14 mouse cellular contexts compared by ENCODE assay signal in the genomic region with DNA sequence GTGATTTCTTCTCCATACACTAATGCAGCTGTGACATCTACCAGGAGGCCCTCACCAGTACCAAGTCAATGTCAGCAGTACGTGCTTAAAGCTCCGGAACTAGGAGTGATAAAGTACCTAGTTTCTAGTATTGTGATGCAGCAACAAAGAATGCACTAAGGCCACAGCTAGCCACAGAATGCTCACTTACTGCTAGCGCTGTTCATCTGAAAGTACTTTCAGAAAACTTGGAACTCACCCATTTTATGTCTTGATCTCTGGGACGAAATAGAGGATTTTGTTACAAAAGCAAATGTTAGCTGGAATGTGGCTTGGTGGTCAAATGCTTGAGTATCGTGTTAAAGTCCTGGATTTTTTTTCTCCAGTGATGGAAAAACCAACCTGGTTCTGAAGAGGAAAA.
"Had no signal": no experiment of that assay in that cellular context is flagged by ENCODE, and none has a peak within 500 bp of the region (broad histone marks: within the 10 kb centered on the region; RNA-seq: fewer than 3 reads in every experiment).

No protein-coding gene starts in this region.

- H3K4me1 ChIP-seq: liver, embryonic 12.5 days had no signal

- H3K27ac ChIP-seq: layer of hippocampus, adult 2 months; left cerebral cortex, adult 2 months; liver, embryonic 12.5 days; midbrain, embryonic 10.5 days; midbrain, embryonic 15.5 days; stomach, embryonic 15.5 days had no signal

- H3K36me3 ChIP-seq: liver, embryonic 12.5 days; midbrain, embryonic 10.5 days; midbrain, embryonic 15.5 days; stomach, embryonic 15.5 days had no signal

- H3K4me3 ChIP-seq: layer of hippocampus, adult 2 months; left cerebral cortex, adult 2 months; liver, embryonic 12.5 days; midbrain, embryonic 10.5 days; midbrain, embryonic 15.5 days; stomach, embryonic 15.5 days had no signal

- H3K4me2 ChIP-seq: liver, embryonic 12.5 days; lung, embryonic 14.5 days; midbrain, embryonic 15.5 days; stomach, embryonic 15.5 days had no signal

- DNase-seq: kidney, adult 8-10 months; kidney, postnatal 36 days; lung, embryonic 14.5 days; lung, postnatal 10 days; lung, postnatal 4 days; right cerebral cortex, postnatal 14 days; thymus, adult 2 months; thymus, postnatal 25 days had no signal

- H3K9ac ChIP-seq: liver, embryonic 12.5 days; lung, embryonic 14.5 days; midbrain, embryonic 15.5 days; stomach, embryonic 15.5 days had no signal

- H3K27me3 ChIP-seq: liver, embryonic 12.5 days; midbrain, embryonic 15.5 days; stomach, embryonic 15.5 days had no signal

- H3K9me3 ChIP-seq: liver, embryonic 12.5 days; midbrain, embryonic 10.5 days; midbrain, embryonic 15.5 days; stomach, embryonic 15.5 days had no signal

- ATAC-seq: liver, embryonic 12.5 days; midbrain, embryonic 15.5 days had no signal
